Mouse (Mus musculus) R1 (cell line): ENCODE measurements around the gene Celsr2.

Source experiments
- DNase-seq: peaks from one replicate; pipeline ENCODE4 v3.0.0-alpha.2; 2018; ENCODE audit warnings: low read depth, low spot score

Celsr2 gene

DNA sequence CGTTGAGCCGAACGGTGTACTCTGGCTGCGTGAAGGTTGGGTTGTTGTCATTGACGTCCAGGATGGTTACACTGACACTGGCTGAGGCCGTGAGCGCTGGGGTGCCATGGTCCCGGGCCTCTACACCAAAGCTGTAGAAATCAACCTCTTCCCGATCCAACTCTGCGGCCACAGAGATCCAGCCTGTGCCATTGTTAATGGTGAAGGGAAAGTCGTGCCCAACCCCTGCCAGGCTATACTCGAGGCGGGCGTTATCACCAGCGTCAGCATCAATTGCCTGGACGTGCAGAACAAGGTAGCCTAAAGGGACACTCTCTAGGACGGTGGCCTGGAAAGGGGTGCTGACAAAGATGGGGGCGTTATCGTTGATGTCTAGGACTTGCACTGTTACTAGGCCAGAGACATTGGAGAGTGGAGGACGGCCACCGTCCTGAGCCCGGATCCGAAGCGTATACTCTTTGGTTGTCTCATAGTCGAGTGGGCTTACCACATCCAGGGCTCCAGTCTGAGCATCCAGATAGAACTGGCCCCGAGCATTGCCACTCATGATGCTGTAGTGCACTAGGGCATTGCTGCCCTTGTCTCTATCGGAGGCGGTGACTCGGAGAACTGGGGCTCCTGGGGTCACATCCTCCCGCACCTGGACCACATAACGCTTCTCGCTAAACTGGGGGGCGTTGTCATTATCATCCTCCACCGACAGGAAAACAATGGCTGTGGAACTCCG lies 1.6 kb downstream of the Celsr2 start:
- no peak for DNase-seq

DNA sequence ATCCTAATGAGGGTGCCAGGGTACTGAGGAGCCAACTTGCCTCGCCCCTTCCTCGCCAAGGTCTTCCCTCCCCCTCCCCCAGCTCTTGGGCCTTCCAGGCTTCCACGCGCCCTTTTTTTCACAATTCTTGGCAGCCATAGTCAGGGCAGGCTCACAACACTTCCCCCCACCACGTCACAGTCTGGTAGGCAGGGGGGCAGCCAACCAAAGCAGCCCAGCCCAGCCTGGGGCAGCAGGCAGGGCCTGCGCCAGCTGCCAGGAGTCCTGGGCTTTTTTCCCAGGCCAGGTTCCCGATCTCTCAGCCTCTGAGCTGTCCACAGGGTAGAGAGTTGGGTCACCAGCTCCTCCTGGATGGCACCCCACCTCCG lies 3.6 kb downstream of the Celsr2 start:
- no peak for DNase-seq

DNA sequence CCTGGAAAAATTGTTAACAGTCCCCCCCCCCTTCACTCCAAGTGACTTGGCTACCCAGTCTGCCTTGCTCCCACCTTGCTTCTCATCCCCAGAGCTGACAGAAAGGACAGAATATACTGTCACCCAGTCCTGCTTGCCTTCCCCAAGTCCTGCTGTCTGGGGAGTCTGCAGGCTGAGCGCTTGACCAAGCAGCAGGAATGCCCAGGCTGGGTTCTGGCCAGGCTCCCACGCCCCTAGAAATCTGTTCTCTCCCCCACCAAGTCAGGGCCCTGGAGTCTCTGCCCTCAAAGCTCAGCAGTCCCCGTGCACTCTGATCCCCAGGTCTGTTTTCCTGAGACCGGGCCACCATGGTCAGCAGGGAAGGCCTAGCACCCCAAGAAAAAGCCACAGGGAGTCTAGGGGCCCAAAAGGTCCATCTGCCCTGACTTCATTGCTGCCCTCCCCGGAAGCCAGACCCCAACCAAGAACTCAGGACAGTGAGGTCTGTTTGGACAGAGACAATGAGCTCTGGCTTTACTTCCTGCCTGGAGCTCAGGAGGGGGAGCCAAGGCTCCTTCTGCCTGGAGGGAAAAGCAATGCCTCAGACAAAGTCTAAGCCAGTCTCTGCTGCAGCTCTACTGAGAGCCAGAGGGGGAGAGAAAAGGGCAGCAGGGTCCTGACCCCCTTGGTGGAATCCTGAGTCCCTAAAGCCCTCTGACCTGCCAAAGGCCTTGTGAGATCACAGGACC lies 4.2 kb downstream of the Celsr2 start:
- no peak for DNase-seq

DNA sequence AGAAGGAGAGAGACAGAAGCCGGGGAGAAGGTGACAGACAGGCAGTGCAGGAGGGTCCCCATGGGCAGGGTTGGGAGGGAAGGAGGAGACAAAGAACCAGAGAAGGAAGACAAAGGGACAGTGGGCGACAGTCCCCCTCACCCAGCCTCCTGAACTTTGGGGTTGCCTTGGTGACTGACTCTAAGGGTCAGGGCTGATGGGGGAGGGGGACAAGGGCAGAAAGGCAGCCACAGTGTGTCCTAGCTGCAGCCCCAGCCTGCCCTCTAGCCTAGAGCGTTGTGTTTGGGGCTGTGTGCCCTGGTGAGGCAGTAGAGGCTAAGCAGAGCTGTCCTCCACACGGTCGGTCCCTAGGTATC lies 5.0 kb downstream of the Celsr2 start:
- no peak for DNase-seq

DNA sequence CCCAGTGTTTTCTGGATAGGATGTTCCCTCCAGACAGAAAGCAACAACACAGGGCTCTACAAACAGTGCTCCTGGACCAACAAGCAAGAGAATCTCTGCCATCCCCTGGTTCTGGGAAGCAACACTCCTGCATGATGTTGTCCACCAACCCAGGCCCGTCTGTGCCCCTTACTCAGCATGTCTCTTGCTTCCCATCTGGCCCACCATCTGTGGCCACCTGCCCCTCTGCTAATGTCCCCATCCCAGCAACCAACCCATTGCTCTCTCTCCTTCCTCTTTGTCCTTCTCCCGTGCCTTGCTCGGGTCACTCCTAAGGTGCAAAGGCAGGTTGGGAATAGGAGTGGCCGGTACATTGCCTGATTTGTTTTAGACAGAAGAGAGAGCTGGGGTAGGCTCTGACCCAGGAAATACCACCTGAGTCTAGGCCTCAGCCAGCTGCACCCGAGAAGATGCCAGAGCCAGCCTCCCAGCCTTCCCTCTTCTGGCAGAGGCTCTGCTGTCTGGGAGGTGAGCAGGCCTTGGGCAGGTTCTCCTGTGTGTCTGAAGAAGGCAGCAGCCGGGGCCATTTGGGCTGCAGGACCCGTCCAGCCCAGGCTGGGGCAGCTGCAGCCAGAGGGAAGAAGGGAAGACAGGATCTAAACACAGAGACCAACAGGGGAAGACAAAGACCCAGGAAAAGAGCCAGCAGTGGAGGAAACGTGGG lies 5.5 kb downstream of the Celsr2 start:
- DNase-seq, result no peak

DNA sequence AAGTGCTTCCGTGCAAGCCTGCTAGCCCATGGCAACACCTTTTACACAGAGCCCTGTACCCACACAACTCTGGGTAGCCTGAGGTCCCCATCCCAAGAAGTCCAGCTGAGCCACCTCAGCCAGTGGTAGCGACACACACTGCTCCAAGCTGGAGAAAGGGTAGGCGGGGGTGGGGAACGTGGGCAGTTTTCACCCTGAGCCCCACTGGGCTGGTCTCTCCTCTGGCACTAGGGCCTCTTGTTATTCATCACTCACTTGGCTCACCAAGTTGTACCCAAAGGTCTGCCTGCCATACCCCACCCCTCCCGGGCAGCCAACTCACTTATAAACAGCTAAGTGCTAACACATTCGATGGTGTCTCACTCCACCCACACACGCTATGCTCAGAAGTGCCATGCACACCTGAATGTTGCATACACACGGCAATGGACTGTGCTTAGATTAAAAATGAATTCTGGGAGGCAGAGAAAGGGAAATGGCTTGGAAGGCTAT lies 6.8 kb downstream of the Celsr2 start:
- no peak for DNase-seq

DNA sequence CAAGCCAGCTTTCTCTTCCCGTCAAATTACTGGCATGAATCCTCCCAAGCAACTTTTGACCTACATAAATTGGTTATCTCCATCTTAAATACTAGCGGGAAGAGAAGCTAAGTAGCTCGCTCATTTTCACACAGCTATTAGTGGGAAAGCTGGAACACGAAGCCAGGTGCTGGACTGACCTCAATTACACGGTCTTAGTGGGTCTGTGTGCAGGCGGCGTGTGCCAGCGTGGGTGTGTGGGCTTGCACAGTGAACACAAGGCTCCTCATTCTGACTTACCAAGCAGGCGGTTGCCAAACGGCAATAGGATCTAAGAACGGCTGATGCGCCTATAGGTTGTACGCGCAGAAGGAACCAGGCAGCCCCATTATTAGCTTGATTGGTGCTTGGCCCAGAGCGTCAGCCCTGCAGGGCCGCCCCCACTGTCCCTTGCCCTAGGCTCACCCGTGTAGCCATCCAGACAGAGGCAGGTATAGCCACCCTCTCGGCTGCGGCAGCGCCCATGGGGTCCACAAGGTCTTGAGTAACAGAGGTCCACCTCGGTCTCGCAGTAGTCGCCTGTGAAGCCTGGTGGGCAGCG lies 9.0 kb downstream of the Celsr2 start:
- DNase-seq, result no peak

DNA sequence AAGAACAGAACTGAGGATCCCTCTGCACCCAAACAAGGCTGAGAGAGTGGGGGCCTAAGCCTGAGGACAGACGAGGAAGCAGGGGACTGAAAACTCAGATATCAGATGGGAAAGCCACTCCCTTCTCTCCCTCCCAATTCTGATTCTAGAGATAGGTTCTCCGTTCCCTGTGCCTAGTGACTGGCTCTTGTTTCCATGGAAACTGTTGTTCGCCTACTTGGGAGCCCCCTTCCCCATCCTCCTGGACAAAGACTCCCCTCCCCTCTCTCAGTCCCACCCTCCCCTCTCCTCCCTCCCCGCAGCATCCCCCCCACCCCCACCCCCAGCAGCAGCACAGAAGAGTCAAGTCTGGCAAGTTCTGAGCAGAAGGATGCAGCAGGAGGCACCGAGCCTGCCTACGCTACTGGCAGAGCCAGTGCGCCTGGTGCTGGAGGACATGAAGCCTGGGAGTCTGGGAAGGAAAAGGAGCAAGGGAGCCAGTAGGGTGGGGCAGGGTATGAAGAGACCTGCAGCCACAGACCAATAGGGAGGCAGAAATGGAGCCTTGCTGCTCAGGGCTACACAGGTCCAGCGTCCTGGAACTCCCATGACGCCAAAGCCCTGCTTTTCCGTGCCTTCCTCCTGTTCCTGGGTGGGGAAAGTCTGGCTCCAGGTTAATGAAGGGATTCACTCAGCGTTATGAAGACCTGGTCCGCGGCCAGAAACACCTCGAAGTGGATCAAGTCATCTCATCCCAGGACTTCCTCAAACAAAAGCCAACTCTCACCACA lies 9.6 kb downstream of the Celsr2 start:
- DNase-seq, result peak; percentile 76

DNA sequence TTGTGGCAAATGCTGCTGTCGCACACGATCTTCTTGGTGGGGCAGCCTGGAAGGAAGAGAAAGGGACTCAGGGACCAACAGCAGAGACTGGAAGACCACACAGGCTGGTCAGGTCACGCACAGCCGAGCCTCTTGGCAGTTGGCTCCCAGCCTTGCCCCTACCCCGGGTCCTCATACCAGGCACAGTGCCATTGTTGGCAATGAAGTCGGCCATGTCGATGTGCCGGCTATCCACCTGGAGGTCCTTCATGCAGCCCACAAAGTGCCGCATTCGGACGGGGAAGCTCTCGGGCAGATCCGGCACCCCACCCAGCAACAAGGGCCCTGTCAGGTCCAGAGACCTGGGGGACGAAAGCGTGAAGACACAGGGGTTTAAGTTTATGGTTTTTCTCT lies 12.8 kb downstream of the Celsr2 start:
- DNase-seq, result no peak

DNA sequence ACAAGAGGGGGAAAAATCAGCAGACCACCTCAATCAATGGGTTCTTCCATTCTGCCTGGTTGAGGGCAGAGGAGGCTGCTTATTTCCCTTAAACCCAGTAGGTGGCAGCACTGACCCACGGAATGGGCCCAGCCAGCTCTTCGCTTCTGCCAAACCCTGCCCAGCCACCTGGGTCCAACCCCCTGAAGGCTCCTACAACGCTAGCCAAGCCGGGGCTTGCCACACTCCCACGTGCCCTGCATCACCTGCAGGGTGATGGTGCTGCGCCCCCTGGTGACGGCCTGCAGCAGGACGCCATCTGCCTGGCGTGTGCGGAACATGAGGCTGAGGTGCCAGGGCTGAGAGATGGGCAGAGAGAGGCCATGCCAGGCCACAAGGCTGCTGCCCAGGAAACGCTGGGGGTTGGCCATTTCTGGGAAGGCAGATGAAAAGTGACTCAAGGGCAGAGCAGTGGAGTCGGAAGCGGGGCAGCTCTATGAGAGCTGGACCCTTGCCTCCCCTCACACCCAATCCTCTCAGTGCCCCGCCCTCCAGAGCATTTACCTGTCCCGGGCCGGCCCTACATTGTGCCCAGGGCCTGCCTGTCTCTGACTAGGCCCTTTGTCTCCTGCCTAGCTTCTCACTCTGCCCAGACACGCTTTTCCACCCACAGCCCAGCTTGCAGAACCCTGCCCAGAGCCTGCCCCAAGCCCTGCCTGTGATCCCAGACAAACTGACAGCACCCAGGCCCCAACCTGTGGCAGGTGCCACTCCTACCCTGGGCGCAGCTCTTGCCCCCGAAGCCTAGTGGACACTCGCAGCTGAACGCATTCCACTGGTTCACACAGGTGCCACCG lies 13.4 kb downstream of the Celsr2 start:
- DNase-seq, result peak; percentile 91

DNA sequence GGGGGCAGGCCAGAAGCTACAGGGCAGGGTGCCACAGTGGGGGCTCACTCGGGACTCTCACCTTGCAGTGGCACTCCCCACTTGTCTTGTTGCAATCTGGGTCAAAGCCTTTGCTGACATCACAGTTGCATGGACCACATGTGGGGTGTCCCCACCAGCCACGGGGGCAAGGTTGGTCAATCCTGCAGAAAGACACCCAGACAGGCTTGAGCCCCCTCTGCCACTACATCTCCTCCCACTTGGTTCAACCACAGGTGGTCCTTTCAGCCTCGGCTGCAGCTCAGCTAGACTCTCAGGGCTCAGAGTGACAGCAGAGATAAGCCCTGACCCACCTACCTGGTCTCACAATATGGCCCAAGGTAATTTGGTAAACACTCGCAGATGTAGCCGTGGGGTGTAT lies 14.9 kb downstream of the Celsr2 start:
- no peak for DNase-seq

DNA sequence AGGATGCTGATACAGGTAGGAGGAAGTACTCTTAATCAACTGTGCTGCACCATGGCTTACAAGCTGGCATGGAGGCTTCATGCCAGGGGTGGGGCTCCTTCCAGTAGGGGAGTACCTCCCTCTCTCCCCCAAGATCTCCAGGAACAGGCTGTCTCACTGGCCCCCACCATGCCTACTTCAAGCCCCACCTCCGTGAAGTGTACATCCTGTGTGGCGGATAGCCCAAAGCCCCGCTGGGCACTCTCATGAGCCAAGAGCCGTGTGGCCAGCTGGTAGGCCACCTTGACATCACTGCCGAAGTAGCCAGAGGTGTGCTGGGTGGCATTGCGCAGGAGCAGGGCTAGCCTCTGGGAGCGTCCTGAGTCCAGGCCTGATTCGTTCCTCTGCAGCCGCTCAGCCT lies 17.1 kb downstream of the Celsr2 start:
- no peak for DNase-seq

DNA sequence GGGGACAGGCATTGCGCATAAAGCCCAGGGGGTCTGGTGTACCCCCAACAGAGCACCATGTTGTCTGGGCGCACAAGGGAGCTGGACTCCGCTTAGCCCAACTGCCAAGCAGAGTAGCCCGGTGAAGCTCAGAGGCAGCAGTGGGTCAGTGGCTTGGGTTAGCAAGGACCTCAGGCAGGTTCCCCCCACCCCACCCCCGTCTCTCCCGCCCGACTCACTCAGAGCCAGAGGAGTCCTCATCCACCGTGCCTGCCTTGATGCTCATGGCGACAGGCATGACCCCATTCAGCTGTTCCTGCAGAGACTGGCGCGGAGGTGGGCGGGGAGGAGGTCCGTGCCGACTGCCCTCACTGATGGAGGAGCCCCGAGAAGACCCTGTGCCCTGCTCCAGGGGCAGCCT lies 22.6 kb downstream of the Celsr2 start:
- DNase-seq, result no peak

DNA sequence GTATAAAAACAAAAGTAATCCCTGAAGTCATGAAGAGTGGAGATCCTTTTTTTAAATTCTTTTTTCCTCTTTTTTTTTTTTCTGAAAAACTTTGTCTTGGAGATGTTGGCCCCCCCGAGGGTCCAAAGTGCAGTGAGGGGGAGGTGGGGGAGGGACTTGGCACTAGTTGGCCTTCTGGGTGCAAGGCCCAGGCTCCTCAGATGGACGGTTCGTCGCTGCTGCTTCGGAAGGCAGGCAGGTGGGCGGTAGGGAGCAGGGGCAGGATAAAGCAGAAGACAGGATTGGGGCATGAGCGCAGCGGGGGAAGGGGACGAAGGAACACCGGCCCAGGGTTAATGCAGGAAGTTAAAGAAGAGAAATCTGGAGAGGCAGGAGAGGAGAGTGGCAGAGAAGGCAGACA lies 23.1 kb downstream of the Celsr2 start:
- DNase-seq, result no peak

DNA sequence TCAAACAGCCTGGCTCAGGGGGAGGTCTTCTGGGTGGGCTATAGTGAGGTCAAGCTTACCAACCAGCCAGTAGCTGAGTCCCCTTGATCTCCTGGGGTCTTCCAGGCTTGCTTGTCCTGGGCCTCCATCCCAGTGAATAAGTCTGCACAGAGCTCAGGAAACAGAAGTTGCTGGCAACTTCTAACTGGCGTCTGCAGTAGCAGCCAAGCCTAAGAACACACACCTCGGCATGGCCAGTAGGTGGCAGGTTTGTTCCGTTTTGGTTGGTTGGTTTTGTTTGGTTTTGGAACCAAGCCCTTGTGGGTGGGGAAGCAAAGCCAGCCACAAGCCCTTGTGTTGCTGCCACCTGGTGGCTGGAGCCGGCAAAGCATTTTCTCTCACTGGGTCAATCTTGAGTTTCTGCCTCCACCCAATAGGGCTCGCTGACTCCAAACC lies 26.2 kb downstream of the Celsr2 start:
- DNase-seq, result peak; percentile 97

DNA sequence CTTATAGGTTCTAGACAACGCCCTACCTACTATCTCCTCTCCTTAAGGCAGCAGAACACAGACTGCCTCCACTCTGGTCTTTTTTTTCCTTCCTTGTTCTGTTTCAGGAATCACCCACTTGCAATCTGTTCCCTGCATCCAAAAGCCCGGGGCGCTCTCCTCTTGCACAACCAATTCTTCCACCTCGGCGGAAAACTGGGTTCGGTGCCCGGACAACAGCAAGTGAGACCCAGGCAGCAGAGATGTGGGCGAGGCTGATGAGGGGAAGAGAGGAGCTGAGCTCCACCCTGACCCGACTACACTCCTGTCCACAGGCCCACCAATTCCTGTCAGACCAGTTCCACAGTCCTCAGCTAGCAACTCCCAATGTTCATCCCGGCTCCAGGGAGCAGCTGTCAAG lies 29.2 kb downstream of the Celsr2 start:
- DNase-seq, result no peak

DNA sequence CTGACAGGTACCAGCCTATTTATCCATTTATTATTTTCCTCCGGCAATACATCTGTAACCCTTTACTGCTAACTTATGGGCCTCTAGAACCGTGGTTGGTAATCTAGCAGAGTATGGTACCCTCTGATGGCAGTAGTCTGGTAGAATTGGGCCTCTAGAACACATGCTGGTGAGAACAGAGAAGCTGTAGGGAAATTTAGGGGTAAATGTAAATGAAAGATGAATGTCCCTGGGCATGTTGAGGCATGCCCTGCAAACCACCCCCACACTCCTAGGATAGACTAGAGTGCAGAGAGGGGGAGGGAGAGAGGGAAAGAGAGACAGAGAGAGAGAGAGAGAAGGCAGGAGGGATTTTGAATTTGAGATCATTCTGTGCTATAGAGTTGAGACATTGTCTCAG lies 30.9 kb downstream of the Celsr2 start:
- peak; percentile 53 for DNase-seq

DNA sequence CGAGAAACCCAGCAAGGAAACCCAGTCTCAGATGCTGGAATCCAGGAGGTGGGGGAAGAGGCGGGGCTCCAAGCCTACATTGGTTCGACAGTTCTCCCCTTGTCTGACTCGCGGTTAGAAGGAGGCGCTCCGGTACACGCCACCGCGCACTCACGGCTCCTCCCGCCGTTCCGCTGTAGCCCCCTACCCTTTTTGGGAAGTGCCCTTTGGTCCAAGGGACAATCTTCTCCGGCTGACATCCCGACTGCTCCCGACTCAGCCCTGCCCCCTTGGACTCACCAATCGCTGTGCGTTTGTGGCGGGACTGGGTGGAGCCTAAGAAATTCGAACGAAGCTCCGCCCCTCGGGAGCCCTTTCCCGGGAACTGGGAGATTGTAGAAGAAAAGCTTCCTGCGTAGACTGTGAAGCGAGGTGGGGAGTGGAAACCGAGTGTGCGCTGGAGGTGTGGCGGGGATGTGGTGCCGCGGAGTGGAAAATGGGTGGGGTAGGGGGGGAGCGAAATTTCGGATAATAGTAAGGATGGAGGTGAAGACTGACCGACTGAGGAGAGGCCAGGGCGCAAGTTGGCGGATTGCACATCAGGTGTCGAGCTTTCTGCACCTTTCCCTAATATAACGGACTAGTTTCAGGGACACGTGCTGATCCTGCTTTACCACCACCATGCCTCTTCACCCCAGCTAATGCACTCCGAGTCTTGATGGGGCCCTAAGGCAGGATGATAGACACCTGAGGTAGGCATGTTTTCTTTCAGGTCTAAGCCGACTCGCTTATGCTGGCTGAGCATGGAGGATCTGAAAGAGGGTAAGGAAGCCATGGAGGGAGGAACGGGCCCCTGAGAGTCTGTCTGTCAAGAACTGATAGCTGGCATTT lies 31.6 kb downstream of the Celsr2 start, which contains the start of gene Psrc1:
Gene Psrc1 (plus strand): TSS at position 355 of the 870 bp plus-strand sequence.
- DNase-seq, result peak; percentile 93
